Mouse (Mus musculus) brain, embryonic 14.5 days (tissue): Measurements from ENCODE around the gene Spatc1l. TPM values are rescaled to one million over a fixed set of nuclear protein-coding genes. Genes with fewer than 3 reads are reported as not detected.

Experiments
- DNase-seq: peaks from one replicate; pipeline ENCODE4 v3.0.0-alpha.2; 2011; ENCODE audit warnings: low read depth
- CTCF ChIP-seq: fragments of 200-500 bp; IDR thresholded peaks from 2 replicates; pipeline ENCODE4 v1.5.1; 2012; ENCODE audit warnings: inconsistent platforms, mild to moderate bottlenecking, moderate library complexity, borderline replicate concordance; ENCODE audit not compliant: insufficient read depth, insufficient read length; ENCODE audit errors: extremely low read depth
- POLR2A ChIP-seq: fragments of 200-500 bp; IDR thresholded peaks from 2 replicates; pipeline ENCODE4 v1.6.1; 2012; ENCODE audit warnings: mild to moderate bottlenecking, inconsistent platforms, borderline replicate concordance; ENCODE audit not compliant: poor library complexity, insufficient read depth, insufficient read length, severe bottlenecking; ENCODE audit errors: extremely low read depth
- polyA plus RNA-seq: library from polyadenylated mRNA; depleted of rRNA; stranded (reverse); fragments of >200 nt; gene quantifications from 2 replicates; pipeline ENCODE4 v1.2.3, GENCODE M21; 2012; rRNA removed

The Spatc1l gene
- polyA plus RNA-seq, 1 experiment, result 0.36 TPM

DNA sequence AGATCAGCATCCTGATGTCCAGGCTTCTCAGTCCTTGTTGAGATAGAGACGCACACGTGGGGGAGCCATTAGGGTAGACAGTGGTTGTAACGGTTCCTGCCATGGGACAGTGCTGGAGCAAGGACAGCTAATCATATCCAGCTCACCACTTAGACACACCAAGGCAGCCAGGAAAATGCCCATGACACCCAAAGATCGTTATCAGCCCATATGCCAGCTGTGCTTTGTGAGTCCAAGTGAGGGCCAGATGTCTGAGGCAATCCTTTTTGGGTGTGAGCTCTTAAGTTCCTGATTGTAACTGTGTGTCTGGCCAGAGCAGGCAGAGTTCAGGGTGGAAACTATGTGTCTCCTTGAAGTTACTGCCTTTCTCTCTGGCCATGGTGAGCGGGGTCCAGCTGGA, 8.0 kb upstream of the Spatc1l start:
- DNase-seq, result no peak
- TF ChIP-seq CTCF (no peak), POLR2A (no peak)

GRCm38 (mm10) chr10:76569996-76570685, 8.1 kb downstream of the Spatc1l start:
- no peak for DNase-seq
- no peak for TF ChIP-seq POLR2A

DNA sequence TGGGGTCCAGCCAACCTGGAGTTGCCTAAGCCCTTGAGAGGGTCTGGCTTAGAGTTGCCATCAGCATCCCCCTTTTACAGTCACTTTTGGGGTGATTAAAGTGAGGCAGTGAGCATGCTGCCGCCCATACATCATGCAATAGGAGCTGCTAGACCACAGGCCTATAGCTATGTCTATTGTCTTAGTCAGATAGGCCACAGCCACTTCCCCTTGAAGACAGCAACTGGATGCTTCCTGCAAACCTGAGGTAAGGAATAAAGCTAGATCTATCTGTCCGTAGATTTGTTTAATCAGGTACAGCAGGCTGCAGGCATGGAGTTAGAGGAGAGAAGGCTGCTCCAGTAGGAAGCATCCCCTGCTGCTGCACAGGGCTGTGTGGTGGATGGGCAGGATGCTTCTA, 9.0 kb downstream of the Spatc1l start:
- no peak for TF ChIP-seq POLR2A

DNA sequence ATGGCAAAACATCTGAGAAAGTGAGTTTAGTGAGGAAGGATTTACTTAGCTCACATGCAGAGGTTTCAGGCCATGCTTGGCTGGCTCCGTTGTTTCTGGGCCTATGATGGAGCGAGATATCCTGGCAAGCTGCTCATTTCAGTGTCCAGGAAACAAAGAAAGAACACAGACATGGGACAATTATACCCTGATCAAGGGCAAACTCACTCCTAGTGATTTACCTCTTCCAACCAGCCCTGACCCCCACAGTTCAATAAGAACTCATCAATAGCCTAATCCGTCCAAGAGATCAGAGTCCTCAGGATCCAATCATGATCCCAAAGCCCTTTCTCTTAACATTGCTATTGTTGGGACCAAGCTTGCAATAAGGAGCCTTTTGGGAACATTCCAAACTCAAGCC, 10.1 kb downstream of the Spatc1l start:
- TF ChIP-seq CTCF (no peak), POLR2A (no peak)

More for the DNA sequence above, 9.0 kb downstream of the Spatc1l start:
- DNase-seq, result no peak

DNA sequence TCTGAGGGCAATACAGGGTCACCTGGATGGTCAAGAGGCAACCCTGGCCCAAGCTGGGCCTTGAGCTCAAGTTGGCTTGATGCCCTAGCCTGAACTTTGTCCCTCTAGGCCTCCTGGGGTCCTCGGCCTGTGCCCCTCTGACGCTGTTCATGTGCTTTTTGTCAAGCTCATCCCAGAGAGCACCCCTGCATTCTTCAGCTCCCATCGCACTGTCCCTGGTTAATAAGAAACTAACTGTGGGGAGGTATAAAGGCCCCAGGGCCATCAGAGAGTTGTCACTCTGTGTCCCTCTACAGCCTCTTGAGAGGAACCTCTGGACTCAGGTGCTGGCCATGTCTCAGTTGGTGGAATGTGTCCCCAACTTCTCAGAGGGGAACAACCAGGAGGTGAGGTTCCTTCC, 13.3 kb downstream of the Spatc1l start, which contains the start of gene Ftcd:
Gene Ftcd, plus strand, starts transcription at position 275 of the 400 bp plus-strand sequence.
- no peak for DNase-seq
- TF ChIP-seq POLR2A, result no peak
- no peak for TF ChIP-seq CTCF

More for the DNA sequence above, 10.1 kb downstream of the Spatc1l start:
- DNase-seq, result peak; percentile 25

GRCm38 (mm10) chr10:76576920-76577319, 14.8 kb downstream of the Spatc1l start:
- TF ChIP-seq CTCF (no peak), POLR2A (no peak)
- DNase-seq, result no peak

- no peak for DNase-seq
- no peak for TF ChIP-seq CTCF
- TF ChIP-seq POLR2A, result no peak
These were observed 22.1 kb downstream of the Spatc1l start for GRCm38 (mm10) chr10:76584138-76584537.

- TF ChIP-seq CTCF (no peak), POLR2A (no peak)
- no peak for DNase-seq
These were observed 24.1 kb downstream of the Spatc1l start for GRCm38 (mm10) chr10:76586190-76586589.

- TF ChIP-seq CTCF, result no peak
- TF ChIP-seq POLR2A, result no peak
- DNase-seq, result no peak
These were observed 28.1 kb downstream of the Spatc1l start for GRCm38 (mm10) chr10:76590197-76590596.

DNA sequence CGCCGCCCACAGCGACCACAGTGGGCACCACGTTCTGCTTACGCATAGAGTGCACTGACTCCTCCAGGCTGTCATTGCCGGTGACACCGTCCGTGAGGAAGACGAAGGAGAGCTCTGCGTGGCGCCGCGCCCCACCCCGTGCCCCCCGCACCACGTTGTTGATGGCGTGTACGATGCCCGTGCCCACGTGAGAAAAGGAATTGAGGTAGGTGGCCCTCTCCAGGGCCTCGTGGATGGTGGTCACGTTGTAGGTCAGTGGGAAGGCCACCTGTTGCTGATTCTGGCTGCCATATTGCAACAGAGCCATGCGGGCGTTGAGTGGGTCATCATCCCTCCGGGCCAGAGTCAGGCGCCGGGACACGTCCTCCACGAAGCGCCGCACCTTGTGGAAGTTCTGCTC, 34.3 kb downstream of the Spatc1l start:
- TF ChIP-seq POLR2A (no peak), CTCF (no peak)
- no peak for DNase-seq

- TF ChIP-seq CTCF (no peak), POLR2A (no peak)
- no peak for DNase-seq
These were observed 40.6 kb downstream of the Spatc1l start for GRCm38 (mm10) chr10:76602690-76603089.

- DNase-seq, result no peak
- TF ChIP-seq CTCF (no peak), POLR2A (no peak)
These were observed 50.4 kb downstream of the Spatc1l start for GRCm38 (mm10) chr10:76612473-76612872.

Other genes with a start within 250 kb of the Spatc1l start
- 38.3 and 43.2 TPM in 2 replicates for gene Dip2a, start 217.0 kb upstream of the Spatc1l start, polyA plus RNA-seq
- gene AC141477.1, start 121.8 kb upstream of the Spatc1l start, polyA plus RNA-seq, result not detected in 2 replicates
- gene Pcnt, start 119.5 kb upstream of the Spatc1l start, polyA plus RNA-seq, result 20.7 and 30.5 TPM in 2 replicates
- gene 2610028H24Rik, start 113.2 kb upstream of the Spatc1l start, polyA plus RNA-seq, result not detected in 2 replicates
- gene Mcm3ap, start 93.3 kb upstream of the Spatc1l start, polyA plus RNA-seq, result 59.7 and 61.8 TPM in 2 replicates
- gene Ybey, start 93.2 kb upstream of the Spatc1l start, polyA plus RNA-seq, result 3.7 and 4.3 TPM in 2 replicates
- gene Lss, start 30.7 kb upstream of the Spatc1l start, polyA plus RNA-seq, result 51.4 and 57.8 TPM in 2 replicates
- gene Ftcd, start 13.4 kb downstream of the Spatc1l start, polyA plus RNA-seq, result 0.03 and 0.04 TPM in 2 replicates
- 28.1 and 49.8 TPM in 2 replicates for gene Col6a2, start 61.4 kb downstream of the Spatc1l start, polyA plus RNA-seq
- gene Col6a1, start 163.9 kb downstream of the Spatc1l start, polyA plus RNA-seq, result 30.4 and 47.4 TPM in 2 replicates